ENCODE assay signal across 20 mouse cellular contexts in the genomic region with DNA sequence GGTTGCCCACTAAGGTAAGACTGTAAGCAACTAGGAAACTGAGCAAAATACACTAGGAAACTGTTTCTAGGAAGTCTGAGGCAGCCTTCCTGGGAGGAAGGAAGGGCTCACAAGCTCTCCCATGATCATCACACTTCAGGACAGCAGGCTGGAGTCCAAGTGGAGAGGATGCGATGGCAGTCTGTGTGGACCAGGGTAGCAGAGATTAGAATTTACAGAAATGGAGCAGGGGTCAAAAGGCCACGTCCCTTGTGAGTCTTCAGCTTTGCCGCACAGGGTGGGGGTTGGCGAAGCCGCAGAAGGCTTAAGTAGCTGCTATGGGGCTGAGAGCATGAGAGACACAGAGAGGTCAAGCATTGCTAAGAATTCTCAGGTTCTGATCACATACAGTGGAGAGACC. TPM values are rescaled to one million over a fixed set of nuclear protein-coding genes. Genes with fewer than 3 reads are reported as not detected.
DNase-seq lines count a peak whose midpoint lies in the region; ATAC-seq and TF ChIP-seq lines count a peak whose summit lies in the region.
"Had no signal": no experiment of that assay in that cellular context is flagged by ENCODE, and none has a peak within 500 bp of the region (broad histone marks: within the 10 kb centered on the region; RNA-seq: fewer than 3 reads in every experiment).

No protein-coding gene starts in this region.

- no peak overlapping the region for H3K4me3 ChIP-seq in kidney, embryonic 16.5 days (ENCODE audit: low read length)
- H3K4me3 ChIP-seq in neural tube, embryonic 11.5 days (ENCODE audit: low read depth, low read length), result no peak overlapping the region
- H3K4me3 ChIP-seq in neural tube, embryonic 15.5 days (replicated peaks), result no peak overlapping the region
- H3K4me3 ChIP-seq in stomach, postnatal 0 days (ENCODE audit: low read depth, low read length), result no peak overlapping the region
- H3K4me3 ChIP-seq: embryonic facial prominence, embryonic 13.5 days; heart, embryonic 13.5 days; liver, embryonic 15.5 days; midbrain, embryonic 12.5 days; myocyte had no signal

- no peak overlapping the region for H3K9ac ChIP-seq in kidney, embryonic 16.5 days (replicated peaks; ENCODE audit: low read length)
- H3K9ac ChIP-seq in neural tube, embryonic 11.5 days (ENCODE audit: low read length), result no peak overlapping the region
- no peak overlapping the region for H3K9ac ChIP-seq in neural tube, embryonic 15.5 days (replicated peaks)
- no peak overlapping the region for H3K9ac ChIP-seq in stomach, postnatal 0 days (ENCODE audit: low read length)
- H3K9ac ChIP-seq: embryonic facial prominence, embryonic 13.5 days; forebrain, postnatal 0 days; heart, embryonic 13.5 days; liver, embryonic 15.5 days; midbrain, embryonic 12.5 days had no signal

- H3K9me3 ChIP-seq in kidney, embryonic 16.5 days (ENCODE audit: low read length), result 0 out of 2 replicates have a peak, but pooled peaks cover 2% of the 10 kb centered on the region
- H3K9me3 ChIP-seq in neural tube, embryonic 11.5 days (ENCODE audit: control insufficient read depth, low read length), result no peaks in the 10 kb centered on the region
- no peaks in the 10 kb centered on the region for H3K9me3 ChIP-seq in neural tube, embryonic 15.5 days (replicated peaks)
- H3K9me3 ChIP-seq in stomach, postnatal 0 days (ENCODE audit: control insufficient read depth, low read length), result no peaks in the 10 kb centered on the region
- H3K9me3 ChIP-seq: embryonic facial prominence, embryonic 13.5 days; heart, embryonic 13.5 days; liver, embryonic 15.5 days; midbrain, embryonic 12.5 days had no signal

- peak; percentile 36 for DNase-seq in embryo, embryonic 10 days (ENCODE audit: low spot score)
- DNase-seq in embryo, embryonic 10.5 days (ENCODE audit: low spot score), result no peak
- DNase-seq in kidney, adult 11 months, result peak; percentile 41
- peak; percentile 43 for DNase-seq in neural tube, embryonic 11.5 days (ENCODE audit: low spot score)
- DNase-seq in mesoderm, embryonic 11.5 days (ENCODE audit: low read depth, low spot score), result peak; percentile 47
- DNase-seq in stomach, postnatal 0 days (ENCODE audit: low spot score), result no peak
- DNase-seq: cerebellum, postnatal 10 days; forebrain, postnatal 0 days; lung, postnatal 14 days; right cerebral cortex, adult 18-20 months; spleen, adult 18-20 months had no signal

- H3K27ac ChIP-seq in kidney, embryonic 16.5 days (ENCODE audit: low read length), result no peak overlapping the region
- no peak overlapping the region for H3K27ac ChIP-seq in neural tube, embryonic 11.5 days (ENCODE audit: low read depth, low read length)
- H3K27ac ChIP-seq in neural tube, embryonic 15.5 days (replicated peaks), result no peak overlapping the region
- no peak overlapping the region for H3K27ac ChIP-seq in stomach, postnatal 0 days (replicated peaks)
- H3K27ac ChIP-seq: embryonic facial prominence, embryonic 13.5 days; heart, embryonic 13.5 days; kidney, postnatal 0 days; liver, embryonic 15.5 days; midbrain, embryonic 12.5 days had no signal

- WGBS in kidney, embryonic 16.5 days, result 65% methylated on average over 5 of the region's 5 CpGs
- 70% methylated on average over 5 of the region's 5 CpGs for WGBS in neural tube, embryonic 11.5 days
- WGBS in neural tube, embryonic 15.5 days, result 75% methylated on average over 5 of the region's 5 CpGs
- 67% methylated on average over 5 of the region's 5 CpGs for WGBS in stomach, postnatal 0 days

- no peak overlapping the region for H3K4me2 ChIP-seq in kidney, embryonic 16.5 days (replicated peaks; ENCODE audit: low read depth, low read length)
- no peak overlapping the region for H3K4me2 ChIP-seq in neural tube, embryonic 11.5 days (ENCODE audit: low read depth)
- no peak overlapping the region for H3K4me2 ChIP-seq in neural tube, embryonic 15.5 days
- no peak overlapping the region for H3K4me2 ChIP-seq in stomach, postnatal 0 days (replicated peaks; ENCODE audit: low read depth)
- H3K4me2 ChIP-seq: embryonic facial prominence, embryonic 13.5 days; heart, embryonic 13.5 days; liver, embryonic 15.5 days; midbrain, embryonic 12.5 days had no signal

- no peaks in the 10 kb centered on the region for H3K36me3 ChIP-seq in kidney, embryonic 16.5 days (ENCODE audit: insufficient read depth, low read length)
- no peaks in the 10 kb centered on the region for H3K36me3 ChIP-seq in neural tube, embryonic 11.5 days (ENCODE audit: control insufficient read depth, insufficient read depth, low read length)
- no peaks in the 10 kb centered on the region for H3K36me3 ChIP-seq in neural tube, embryonic 15.5 days
- H3K36me3 ChIP-seq in stomach, postnatal 0 days (ENCODE audit: control insufficient read depth, insufficient read depth, low read length), result no peaks in the 10 kb centered on the region
- H3K36me3 ChIP-seq: embryonic facial prominence, embryonic 13.5 days; heart, embryonic 13.5 days; liver, embryonic 15.5 days; midbrain, embryonic 12.5 days had no signal

- H3K27me3 ChIP-seq in kidney, embryonic 16.5 days (ENCODE audit: insufficient read depth, low read length), result no peaks in the 10 kb centered on the region
- no peaks in the 10 kb centered on the region for H3K27me3 ChIP-seq in neural tube, embryonic 11.5 days (ENCODE audit: control insufficient read depth, insufficient read depth, low read length)
- no peaks in the 10 kb centered on the region for H3K27me3 ChIP-seq in neural tube, embryonic 15.5 days (replicated peaks)
- no peaks in the 10 kb centered on the region for H3K27me3 ChIP-seq in stomach, postnatal 0 days (ENCODE audit: control insufficient read depth, insufficient read depth, low read length)
- H3K27me3 ChIP-seq: embryonic facial prominence, embryonic 13.5 days; heart, embryonic 13.5 days; liver, embryonic 15.5 days; midbrain, embryonic 12.5 days had no signal

- peaks cover 3% of the 10 kb centered on the region; the same call in 1 of the 2 replicates for H3K4me1 ChIP-seq in kidney, embryonic 16.5 days (ENCODE audit: insufficient read depth, low read length)
- no peaks in the 10 kb centered on the region for H3K4me1 ChIP-seq in neural tube, embryonic 11.5 days (ENCODE audit: control insufficient read depth, insufficient read depth, low read length)
- peaks cover 6% of the 10 kb centered on the region; the same call in 1 of the 2 replicates for H3K4me1 ChIP-seq in neural tube, embryonic 15.5 days
- no peaks in the 10 kb centered on the region for H3K4me1 ChIP-seq in stomach, postnatal 0 days (replicated peaks; ENCODE audit: control insufficient read depth, insufficient read depth)
- H3K4me1 ChIP-seq: liver, embryonic 15.5 days; midbrain, embryonic 12.5 days had no signal

- no peak for TF ChIP-seq CTCF in stomach, postnatal 0 days (IDR thresholded peaks at IDR 0.05; ENCODE audit: low read depth)

- no peak; the same call in 1 of the 2 replicates for ATAC-seq in kidney, embryonic 16.5 days (ENCODE audit: low FRiP score, low TSS enrichment)
- no peak for ATAC-seq in neural tube, embryonic 11.5 days (ENCODE audit: insufficient read depth, low FRiP score, low TSS enrichment)
- no peak for ATAC-seq in neural tube, embryonic 15.5 days (ENCODE audit: low FRiP score)
- ATAC-seq in stomach, postnatal 0 days (ENCODE audit: low FRiP score, low TSS enrichment), result no peak
- ATAC-seq: forebrain, postnatal 0 days; hindbrain, embryonic 16.5 days had no signal

- no peak for TF ChIP-seq EP300 in stomach, postnatal 0 days (optimal IDR thresholded peaks at IDR 0.05)

RNA-seq across cellular contexts. Expression of gene B3galnt1, which starts 37.1 kb away (rescaled TPM):
- 35.2 and 38.9 TPM in 2 replicates for polyA plus RNA-seq in kidney, embryonic 16.5 days (2015; fragmentation: Nextera tagmentation; extraction: Ambion mirVana)
- polyA plus RNA-seq in neural tube, embryonic 11.5 days (2014; fragmentation: Nextera tagmentation; extraction: Ambion mirVana), result 43.5 and 44.2 TPM in 2 replicates
- 98.6 and 111 TPM in 2 replicates for polyA plus RNA-seq in neural tube, embryonic 15.5 days (2015; fragmentation: Nextera tagmentation; extraction: Ambion mirVana)
- polyA plus RNA-seq in stomach, postnatal 0 days (2015; fragmentation: Nextera tagmentation; extraction: Ambion mirVana), result 21.5 and 23.0 TPM in 2 replicates

Comparison
In these comparisons a context has a peak if more than half of its experiments do, and no peak if none do; other contexts are left out.
1. DNase-seq: peak in embryo, embryonic 10 days (single experiment), kidney, adult 11 months (single experiment), neural tube, embryonic 11.5 days (single experiment) and mesoderm, embryonic 11.5 days (single experiment); none in embryo, embryonic 10.5 days (single experiment) and stomach, postnatal 0 days (single experiment).